Mouse (Mus musculus) ES-Bruce4 (cell line): ENCODE measurements around the gene Atp8b3. TPM values are rescaled to one million over a fixed set of nuclear protein-coding genes. Genes with fewer than 3 reads are reported as not detected.

Source experiments
- H3K27ac ChIP-seq: 2 replicates; pipeline ENCODE4 v1.5.1; 2012; ENCODE audit warnings: low read length, inconsistent platforms; ENCODE audit not compliant: insufficient read depth
- H3K27me3 ChIP-seq: 2 replicates; pipeline ENCODE4 v1.6.1; 2012; ENCODE audit warnings: mild to moderate bottlenecking, low read length, inconsistent platforms; ENCODE audit not compliant: control insufficient read depth, poor library complexity, insufficient read depth, severe bottlenecking
- H3K36me3 ChIP-seq: 2 replicates; pipeline ENCODE4 v1.6.1; 2012; ENCODE audit warnings: inconsistent platforms, mild to moderate bottlenecking, low read length, moderate library complexity; ENCODE audit not compliant: control insufficient read depth, poor library complexity, insufficient read depth, severe bottlenecking
- H3K4me1 ChIP-seq: one replicate; pipeline ENCODE4 v1.8.1; 2011; ENCODE audit warnings: low read length; ENCODE audit not compliant: control insufficient read depth, insufficient read depth
- H3K4me3 ChIP-seq: 2 replicates; pipeline ENCODE4 v1.5.1; 2011; ENCODE audit warnings: low read depth, mild to moderate bottlenecking, low read length
- H3K9ac ChIP-seq: 2 replicates; pipeline ENCODE4 v1.6.1; 2012; ENCODE audit warnings: low read depth, mild to moderate bottlenecking, inconsistent platforms; ENCODE audit not compliant: poor library complexity, severe bottlenecking
- H3K9me3 ChIP-seq: replicated peaks from 2 replicates; pipeline ENCODE4 v1.6.1; 2012; ENCODE audit warnings: mild to moderate bottlenecking, low read length, inconsistent platforms; ENCODE audit not compliant: control insufficient read depth, poor library complexity, insufficient read depth, severe bottlenecking
- CTCF ChIP-seq: IDR thresholded peaks from one replicate; pipeline ENCODE4 v1.8.1; 2011; ENCODE audit warnings: low read depth, low read length
- POLR2A ChIP-seq: IDR thresholded peaks from one replicate; pipeline ENCODE4 v1.8.1; 2011; ENCODE audit warnings: low read length; ENCODE audit not compliant: insufficient read depth
- polyA plus RNA-seq: library from polyadenylated mRNA; stranded (reverse); fragments of >200 nt; gene quantifications from 2 replicates; pipeline ENCODE4 v1.2.4, GENCODE M21; 2011; ENCODE audit warnings: low read depth; ENCODE audit not compliant: missing spikeins, insufficient read depth, insufficient read length

Gene Atp8b3
- polyA plus RNA-seq, 1 experiment: 1.2 TPM

DNA sequence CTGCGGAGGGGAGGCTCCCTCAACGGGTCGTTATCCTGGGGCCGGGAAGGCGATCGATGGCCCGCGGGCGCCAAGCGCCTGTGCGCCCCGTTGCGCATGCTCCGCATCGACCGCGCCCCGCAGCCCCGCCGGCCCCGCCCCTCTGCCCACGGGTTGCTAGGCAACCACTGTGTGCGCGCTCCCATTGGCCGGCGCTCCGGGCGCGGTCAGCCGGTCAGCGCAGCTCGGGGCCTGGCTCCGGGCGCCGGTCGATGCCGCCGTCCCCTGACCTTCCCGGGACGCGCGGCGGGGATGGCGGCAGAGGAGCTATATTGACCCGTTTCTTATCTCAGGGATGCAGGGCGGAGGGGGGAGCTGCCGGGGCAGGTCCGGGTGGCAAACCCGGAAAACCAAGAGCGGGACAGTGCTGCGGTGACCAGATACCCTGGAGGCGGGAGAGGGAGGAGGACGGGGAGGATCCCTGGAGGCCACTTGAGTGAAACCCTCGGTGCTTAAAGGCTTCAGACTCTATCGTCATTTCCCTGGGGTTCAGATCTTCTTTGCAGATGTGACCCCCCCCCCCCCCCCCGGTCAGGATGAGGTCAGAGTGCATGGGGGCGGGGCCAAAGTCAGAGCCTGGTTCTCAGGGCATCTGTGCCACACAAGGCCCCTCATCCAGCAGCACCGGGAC, 63.5 kb downstream of the Atp8b3 start:
- Histone ChIP-seq H3K4me3 (peak overlapping the region; percentile 92), H3K27ac (no peak overlapping the region), H3K9me3 (no peaks in the 10 kb centered on the region), H3K4me1 (peaks cover 2% of the 10 kb centered on the region), H3K27me3 (no peaks in the 10 kb centered on the region), H3K36me3 (no peaks in the 10 kb centered on the region), H3K9ac (peak overlapping the region; percentile 87)
- no peak for TF ChIP-seq CTCF
- TF ChIP-seq POLR2A: peak; percentile 9

Other genes starting within 250 kb of the Atp8b3 start
- 2,641 and 2,952 TPM in 2 replicates for gene Rps15, start 246.7 kb downstream of the Atp8b3 start, polyA plus RNA-seq
- gene Apc2, start 243.1 kb downstream of the Atp8b3 start, polyA plus RNA-seq: 3.2 and 3.8 TPM in 2 replicates
- 11.6 and 13.2 TPM in 2 replicates for gene 2310011J03Rik, start 218.6 kb downstream of the Atp8b3 start, polyA plus RNA-seq
- gene Pcsk4, start 209.6 kb downstream of the Atp8b3 start, polyA plus RNA-seq: 2.8 and 3.1 TPM in 2 replicates
- gene Reep6, start 209.2 kb downstream of the Atp8b3 start, polyA plus RNA-seq: 17.3 and 17.6 TPM in 2 replicates
- 3.8 and 5.4 TPM in 2 replicates for gene Adamtsl5, start 190.7 kb downstream of the Atp8b3 start, polyA plus RNA-seq
- gene Plk5, start 182.7 kb downstream of the Atp8b3 start, polyA plus RNA-seq: 11.1 and 12.6 TPM in 2 replicates
- 25.0 and 28.0 TPM in 2 replicates for gene Mex3d, start 151.5 kb downstream of the Atp8b3 start, polyA plus RNA-seq
- 81.3 and 84.8 TPM in 2 replicates for gene Mbd3, start 139.6 kb downstream of the Atp8b3 start, polyA plus RNA-seq
- gene Uqcr11, start 132.3 kb downstream of the Atp8b3 start, polyA plus RNA-seq: 199 and 223 TPM in 2 replicates
- gene Tcf3, start 105.5 kb downstream of the Atp8b3 start, polyA plus RNA-seq: 78.0 and 78.2 TPM in 2 replicates
- gene Onecut3, start 44.3 kb downstream of the Atp8b3 start, polyA plus RNA-seq: not detected in 2 replicates
- 29.5 and 32.8 TPM in 2 replicates for gene Rexo1, start 22.4 kb upstream of the Atp8b3 start, polyA plus RNA-seq
- gene Klf16, start 38.2 kb upstream of the Atp8b3 start, polyA plus RNA-seq: 24.9 TPM in 2 replicates
- 35.8 and 49.5 TPM in 2 replicates for gene Abhd17a, start 51.2 kb upstream of the Atp8b3 start, polyA plus RNA-seq
- gene Scamp4, start 63.7 kb upstream of the Atp8b3 start, polyA plus RNA-seq: 58.4 and 68.9 TPM in 2 replicates
- 3.6 and 5.4 TPM in 2 replicates for gene Adat3, start 63.8 kb upstream of the Atp8b3 start, polyA plus RNA-seq
- 2.4 and 2.8 TPM in 2 replicates for gene Gm49322, start 66.9 kb upstream of the Atp8b3 start, polyA plus RNA-seq
- gene Csnk1g2, start 83.7 kb upstream of the Atp8b3 start, polyA plus RNA-seq: 82.7 and 84.6 TPM in 2 replicates
- 45.6 and 47.1 TPM in 2 replicates for gene Btbd2, start 117.9 kb upstream of the Atp8b3 start, polyA plus RNA-seq
- gene Mknk2, start 139.0 kb upstream of the Atp8b3 start, polyA plus RNA-seq: 54.6 and 57.4 TPM in 2 replicates
- gene Mob3a, start 162.9 kb upstream of the Atp8b3 start, polyA plus RNA-seq: 17.5 and 19.8 TPM in 2 replicates
- 7.2 and 9.6 TPM in 2 replicates for gene Izumo4, start 163.1 kb upstream of the Atp8b3 start, polyA plus RNA-seq
- 53.8 and 55.2 TPM in 2 replicates for gene Ap3d1, start 203.1 kb upstream of the Atp8b3 start, polyA plus RNA-seq
- 42.6 and 48.3 TPM in 2 replicates for gene Dot1l, start 216.1 kb upstream of the Atp8b3 start, polyA plus RNA-seq